Mouse (Mus musculus) heart, postnatal 0 days (tissue): ENCODE results near the gene Ikzf5.

Source experiments
- CTCF ChIP-seq: IDR thresholded peaks from 2 replicates; pipeline ENCODE4 v1.5.1; 2016; ENCODE audit warnings: antibody characterized with exemption, control low read depth, low read depth
- EP300 ChIP-seq: IDR thresholded peaks from 2 replicates; pipeline ENCODE4 v1.6.1; 2016; ENCODE audit warnings: antibody characterized with exemption, low read depth

GRCm38 (mm10) chr7:131370648-131371469 is 39.5 kb downstream of the Ikzf5 start, which contains the start of gene Pstk:
- TF ChIP-seq CTCF (peak; percentile 92), EP300 (no peak)
